Mouse (Mus musculus) cerebellum, adult 2 months (tissue): Measurements from ENCODE around the gene Vat1.

Experiments
- CTCF ChIP-seq: fragments of 200-500 bp; IDR thresholded peaks from 2 replicates; pipeline ENCODE4 v1.5.1; 2011; ENCODE audit warnings: low read depth, mild to moderate bottlenecking, control low read depth, low read length, moderate library complexity, borderline replicate concordance; ENCODE audit not compliant: insufficient read depth
- POLR2A ChIP-seq: fragments of 200-500 bp; IDR thresholded peaks from 2 replicates; pipeline ENCODE4 v1.6.1; 2011; ENCODE audit warnings: low read length, control low read depth, borderline replicate concordance; ENCODE audit not compliant: insufficient read depth

- TF ChIP-seq CTCF (no peak), POLR2A (no peak)
Observed at GRCm38 (mm10) chr11:101506269-101506780, 40.3 kb upstream of the Vat1 start.
